Mouse (Mus musculus) lung, postnatal 0 days (tissue): ENCODE measurements around the gene Ncstn.

Experiments used
- CTCF ChIP-seq: IDR thresholded peaks from 2 replicates; pipeline ENCODE4 v1.5.1; 2016; ENCODE audit warnings: antibody characterized with exemption, mild to moderate bottlenecking
- EP300 ChIP-seq: IDR thresholded peaks from 2 replicates; pipeline ENCODE4 v1.6.1; 2016; ENCODE audit warnings: antibody characterized with exemption, mild to moderate bottlenecking, control low read depth

- TF ChIP-seq CTCF (no peak), EP300 (no peak)
These were observed 17.9 kb downstream of the Ncstn start for GRCm38 (mm10) chr1:172064613-172065141.
